Mouse (Mus musculus) frontal cortex, postnatal 10 days (tissue): Measurements from ENCODE around the gene Rpl19.

Source experiments
- DNase-seq, 2 experiments: peaks; one replicate each; pipeline ENCODE4 v3.0.0; 2022; ENCODE audit warnings: low spot score in 2 of 2, mixed read lengths in 1 of 2

Rpl19 gene

GRCm38 (mm10) chr11:98022253-98022554 is 4.3 kb upstream of the Rpl19 start:
- no peak for DNase-seq

GRCm38 (mm10) chr11:98022555-98023371 is 3.7 kb upstream of the Rpl19 start, which contains the start of gene Cacnb1:
TSS of gene Cacnb1 (minus strand) at chr11:98023034.
- DNase-seq, result peak in 1 of 2 experiments; percentile 64

GRCm38 (mm10) chr11:98024516-98024915 is 2.0 kb upstream of the Rpl19 start:
- DNase-seq, result no peak

- DNase-seq, result no peak
Observed at GRCm38 (mm10) chr11:98026248-98026569, 301 bp upstream of the Rpl19 start.

- DNase-seq, result no peak
Observed at GRCm38 (mm10) chr11:98027297-98027688, 783 bp downstream of the Rpl19 start.

- DNase-seq, result no peak
Observed at GRCm38 (mm10) chr11:98027785-98028184, 1.3 kb downstream of the Rpl19 start.

GRCm38 (mm10) chr11:98030701-98031442 is 4.4 kb downstream of the Rpl19 start:
- no peak for DNase-seq

GRCm38 (mm10) chr11:98031443-98031770 is 4.9 kb downstream of the Rpl19 start:
- peak in 1 of 2 experiments; percentile 78 for DNase-seq

GRCm38 (mm10) chr11:98034061-98034460 is 7.6 kb downstream of the Rpl19 start:
- no peak for DNase-seq

- DNase-seq, result no peak
Observed at GRCm38 (mm10) chr11:98034840-98035239, 8.3 kb downstream of the Rpl19 start.

GRCm38 (mm10) chr11:98035977-98036377 is 9.5 kb downstream of the Rpl19 start:
- DNase-seq, result no peak

- DNase-seq, result peak in 1 of 2 experiments; percentile 73
Observed at GRCm38 (mm10) chr11:98037871-98038270, 11.4 kb downstream of the Rpl19 start.

- no peak for DNase-seq
Observed at GRCm38 (mm10) chr11:98040975-98041374, 14.5 kb downstream of the Rpl19 start.

- no peak for DNase-seq
Observed at GRCm38 (mm10) chr11:98042741-98043140, 16.2 kb downstream of the Rpl19 start.

- no peak for DNase-seq
Observed at GRCm38 (mm10) chr11:98044074-98044473, 17.6 kb downstream of the Rpl19 start.

GRCm38 (mm10) chr11:98045596-98045995 is 19.1 kb downstream of the Rpl19 start:
- DNase-seq, result no peak

GRCm38 (mm10) chr11:98046466-98046865 is 20.0 kb downstream of the Rpl19 start:
- no peak for DNase-seq

- DNase-seq, result peak in 1 of 2 experiments; percentile 56
Observed at GRCm38 (mm10) chr11:98047745-98048144, 21.2 kb downstream of the Rpl19 start.

- no peak for DNase-seq
Observed at GRCm38 (mm10) chr11:98049672-98050519, 23.4 kb downstream of the Rpl19 start.

- DNase-seq, result no peak
Observed at GRCm38 (mm10) chr11:98050520-98050815, 24.0 kb downstream of the Rpl19 start.

GRCm38 (mm10) chr11:98050940-98051339 is 24.4 kb downstream of the Rpl19 start:
- DNase-seq, result no peak

GRCm38 (mm10) chr11:98051611-98052128 is 25.2 kb downstream of the Rpl19 start:
- no peak for DNase-seq
